Mouse (Mus musculus) right cerebral cortex, postnatal 25 days (tissue): ENCODE results near the gene 1700001P01Rik.

Experiments used
- DNase-seq: peaks from one replicate; pipeline ENCODE4 v3.0.0; 2022

The 1700001P01Rik gene

GRCm38 (mm10) chr11:97809235-97810121 lies 33.8 kb upstream of the 1700001P01Rik start:
- DNase-seq: no peak

DNA sequence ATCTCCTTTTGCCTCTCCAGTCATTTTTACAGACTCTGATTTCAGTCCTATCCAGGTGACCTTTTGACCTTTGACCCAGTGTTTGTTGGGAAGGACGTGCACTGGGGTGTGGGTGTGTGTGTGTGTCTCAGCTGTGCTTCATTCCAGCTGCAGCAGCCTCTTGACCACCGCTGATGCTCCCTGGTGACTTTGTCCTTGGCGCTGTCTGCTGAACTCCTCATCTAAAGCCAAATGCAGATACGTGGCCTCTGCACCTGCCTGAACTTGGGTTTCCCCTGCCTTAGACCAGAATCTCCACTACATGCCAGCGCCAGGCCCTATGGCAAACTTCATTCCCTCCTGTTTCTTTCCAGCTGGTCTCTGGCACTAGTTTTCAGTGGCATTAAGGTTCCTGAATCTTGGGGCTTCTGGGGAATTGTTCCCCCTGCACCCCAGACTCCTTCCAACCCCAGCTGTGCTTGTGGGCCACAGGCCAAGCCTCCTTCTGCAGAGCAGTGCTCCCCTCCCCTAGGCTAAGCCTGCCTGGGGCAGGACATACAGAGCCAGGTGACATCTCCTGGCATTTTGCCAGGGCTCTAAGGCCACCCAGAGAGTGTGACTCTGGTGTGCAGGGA lies 33.0 kb upstream of the 1700001P01Rik start:
- DNase-seq: no peak

GRCm38 (mm10) chr11:97808093-97808492 lies 32.4 kb upstream of the 1700001P01Rik start:
- DNase-seq: no peak

DNA sequence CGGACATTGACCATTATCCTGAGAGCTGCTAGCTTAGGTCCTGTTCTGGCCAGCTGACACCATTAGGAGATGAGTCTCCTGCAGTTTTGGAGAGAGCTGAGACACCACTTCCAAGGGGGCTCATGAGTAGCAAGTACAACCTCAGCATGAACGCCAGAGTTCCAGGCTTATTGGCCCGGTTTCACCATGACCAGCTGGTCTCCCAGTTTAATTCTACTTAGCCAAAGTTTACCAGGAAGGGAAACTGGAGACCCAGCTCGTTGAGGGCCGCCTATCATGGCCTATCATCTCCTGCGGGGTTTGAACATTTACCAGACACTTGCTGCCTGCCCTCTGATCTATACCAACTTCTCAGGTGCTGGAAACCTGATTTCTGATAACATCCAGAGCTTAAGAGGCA lies 31.9 kb upstream of the 1700001P01Rik start:
- no peak for DNase-seq

GRCm38 (mm10) chr11:97806613-97806964 lies 30.9 kb upstream of the 1700001P01Rik start:
- no peak for DNase-seq

- no peak for DNase-seq
Observed at GRCm38 (mm10) chr11:97805662-97806612, 30.2 kb upstream of the 1700001P01Rik start.

DNA sequence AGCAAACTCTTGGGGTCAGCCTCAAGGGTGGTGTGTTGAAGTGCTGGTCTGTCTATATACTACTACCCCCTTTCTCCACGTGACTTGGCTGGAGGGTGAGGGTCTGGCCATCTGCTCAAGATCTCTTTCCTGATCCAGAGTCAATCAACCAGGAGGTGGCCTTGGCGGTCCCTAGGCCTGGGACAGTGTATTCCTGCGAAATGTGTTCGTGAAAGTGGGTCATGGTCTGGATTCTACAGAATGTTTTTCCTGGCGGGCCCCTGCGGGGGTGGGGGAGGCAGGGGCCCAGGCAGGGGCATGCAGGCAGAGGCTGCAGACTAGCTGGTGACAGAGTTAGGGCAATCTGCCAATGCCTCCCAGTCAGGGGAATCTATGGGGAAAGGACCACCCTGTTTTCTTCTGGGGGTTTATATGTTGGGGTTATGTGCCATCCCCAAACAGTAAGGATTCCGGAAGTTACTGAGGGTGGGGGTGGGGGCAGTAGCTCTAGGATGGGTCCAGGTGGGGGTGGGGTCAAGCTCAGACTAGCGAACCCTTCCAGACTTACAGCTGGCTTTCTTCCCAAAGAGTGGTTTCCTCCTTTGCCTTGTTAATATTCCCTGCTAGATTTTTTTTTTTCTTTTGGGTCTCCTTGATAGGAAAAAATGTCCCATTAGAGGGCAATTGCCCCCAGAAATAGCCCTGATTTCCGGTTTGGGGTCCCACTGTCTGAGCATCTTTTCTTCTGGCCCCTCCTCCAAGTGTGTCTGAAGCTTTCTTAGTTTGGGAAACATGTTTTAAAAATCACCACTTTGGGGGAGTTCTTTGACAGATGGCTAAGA lies 29.3 kb upstream of the 1700001P01Rik start:
- DNase-seq: no peak

DNA sequence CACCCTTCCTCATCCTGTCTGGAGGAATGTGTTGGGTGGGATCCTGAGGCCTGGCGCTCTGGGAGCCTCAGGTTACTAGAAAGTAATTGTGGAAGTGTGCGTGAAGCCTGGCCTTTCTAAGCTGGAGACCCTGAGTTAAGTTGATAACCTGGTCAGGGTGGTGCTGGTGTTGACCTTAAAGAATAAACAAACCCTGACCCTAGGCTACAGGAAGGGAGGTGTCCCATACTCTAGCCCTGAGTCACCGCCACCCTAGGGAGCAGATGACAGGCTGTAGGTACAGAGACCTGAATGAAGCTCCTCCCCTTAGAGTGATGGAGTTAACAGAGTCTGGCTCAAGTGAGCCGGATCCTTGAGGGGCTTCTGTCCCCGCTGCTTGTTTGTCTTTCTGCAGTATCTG lies 28.1 kb upstream of the 1700001P01Rik start:
- no peak for DNase-seq

DNA sequence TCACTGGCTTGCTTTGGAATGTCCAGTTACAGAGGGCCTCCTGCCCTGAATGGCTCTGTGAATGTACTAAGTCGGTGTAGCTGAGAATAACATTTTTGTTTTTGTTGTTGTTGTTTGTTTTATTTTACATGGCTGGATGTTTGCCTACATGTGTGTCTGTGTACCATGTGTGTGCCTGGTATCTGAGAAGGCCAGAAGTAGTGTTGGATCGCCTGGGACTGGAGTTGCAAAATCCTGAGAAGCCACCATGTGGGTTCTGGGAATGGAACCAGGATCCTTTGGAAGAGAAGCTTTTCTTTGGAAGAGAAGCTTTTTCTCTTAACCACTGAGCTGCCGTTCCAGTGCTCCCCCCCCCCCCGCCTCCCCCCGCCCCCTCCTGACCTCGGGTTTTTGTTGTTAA lies 26.8 kb upstream of the 1700001P01Rik start:
- no peak for DNase-seq

GRCm38 (mm10) chr11:97802194-97802470 lies 26.4 kb upstream of the 1700001P01Rik start:
- DNase-seq: no peak

DNA sequence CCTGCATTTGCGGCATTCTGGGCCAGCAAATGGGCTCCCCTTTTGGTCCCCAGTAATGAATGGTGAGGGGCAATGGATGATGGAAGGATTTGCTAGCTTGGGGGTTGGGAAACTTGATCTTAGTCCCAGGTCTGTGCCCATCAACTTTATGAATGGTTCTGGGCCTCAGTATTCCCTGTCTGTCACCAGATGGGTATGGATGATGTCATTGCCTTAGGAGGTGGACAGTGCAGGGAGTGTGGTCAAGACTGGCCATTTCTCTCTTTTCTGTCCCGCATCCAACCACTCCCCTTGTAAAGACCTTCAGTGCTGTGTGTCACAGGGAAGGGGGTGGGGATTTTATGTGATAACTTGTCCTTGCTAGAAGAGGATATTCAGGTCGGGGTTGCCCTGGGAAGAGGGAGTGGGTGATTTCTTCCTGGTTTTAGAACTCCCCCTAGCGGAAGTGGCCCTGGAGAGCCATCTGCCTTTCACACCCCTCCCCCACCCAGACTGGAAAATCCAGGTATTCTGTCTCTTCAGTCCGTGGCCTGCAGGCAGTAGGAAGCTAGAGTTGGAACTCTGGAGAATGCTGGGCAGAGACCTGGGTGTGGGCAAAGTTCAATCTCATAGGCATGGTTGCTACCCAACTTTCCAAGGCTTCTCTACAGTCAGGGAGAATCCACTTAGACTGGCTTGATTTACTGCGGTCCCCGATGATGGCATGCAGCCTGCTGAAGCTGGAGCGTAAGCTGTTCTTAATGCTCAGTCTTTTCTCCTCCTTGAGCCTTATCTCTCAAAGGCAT lies 25.9 kb upstream of the 1700001P01Rik start:
- no peak for DNase-seq

- DNase-seq: no peak
Observed at GRCm38 (mm10) chr11:97800691-97801408, 25.1 kb upstream of the 1700001P01Rik start.

- DNase-seq: peak; percentile 66
Observed at GRCm38 (mm10) chr11:97799994-97800690, 24.4 kb upstream of the 1700001P01Rik start.

- peak; percentile 90 for DNase-seq
Observed at GRCm38 (mm10) chr11:97799146-97799993, 23.7 kb upstream of the 1700001P01Rik start.

DNA sequence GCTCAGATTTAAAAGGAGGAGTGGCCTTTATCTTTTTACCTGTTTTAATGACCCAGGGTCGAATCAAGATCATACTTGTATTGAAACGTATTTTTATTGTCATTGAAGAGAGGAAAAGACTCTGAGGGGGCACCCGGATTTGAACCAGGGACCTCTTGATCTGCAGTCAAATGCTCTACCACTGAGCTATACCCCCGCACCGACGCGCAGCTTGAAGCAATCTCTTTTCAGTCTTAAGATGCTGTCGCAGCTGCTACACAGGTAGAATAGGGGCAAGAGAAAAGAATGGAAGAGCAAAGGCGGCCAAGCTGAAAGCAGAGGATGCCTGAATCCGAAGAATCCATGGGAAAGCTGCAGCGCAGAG lies 23.0 kb upstream of the 1700001P01Rik start, which contains the start of gene Lasp1:
TSS of gene Lasp1 (plus strand) at position 219 of the 364 bp plus-strand sequence.
- DNase-seq: peak; percentile 85

- DNase-seq: no peak
Observed at GRCm38 (mm10) chr11:97798083-97798435, 22.3 kb upstream of the 1700001P01Rik start.

- no peak for DNase-seq
Observed at GRCm38 (mm10) chr11:97797369-97798082, 21.8 kb upstream of the 1700001P01Rik start.

DNA sequence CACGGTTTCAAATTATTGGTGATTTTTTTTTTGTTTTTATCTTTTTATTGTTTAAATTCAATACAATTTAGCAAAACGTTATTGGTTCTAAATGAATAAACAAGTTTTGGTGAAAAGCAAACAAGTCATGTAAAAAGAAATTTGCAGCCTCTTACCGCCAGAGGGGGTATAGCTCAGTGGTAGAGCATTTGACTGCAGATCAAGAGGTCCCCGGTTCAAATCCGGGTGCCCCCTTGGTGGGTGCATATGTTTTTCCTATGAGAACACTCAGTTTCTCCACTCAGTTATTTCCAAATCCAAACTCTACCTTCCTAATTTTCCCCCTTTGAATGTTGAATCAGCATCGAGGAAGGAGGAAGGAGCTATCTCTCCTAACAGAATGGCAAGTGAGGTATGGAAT lies 21.2 kb upstream of the 1700001P01Rik start:
- peak; percentile 70 for DNase-seq

DNA sequence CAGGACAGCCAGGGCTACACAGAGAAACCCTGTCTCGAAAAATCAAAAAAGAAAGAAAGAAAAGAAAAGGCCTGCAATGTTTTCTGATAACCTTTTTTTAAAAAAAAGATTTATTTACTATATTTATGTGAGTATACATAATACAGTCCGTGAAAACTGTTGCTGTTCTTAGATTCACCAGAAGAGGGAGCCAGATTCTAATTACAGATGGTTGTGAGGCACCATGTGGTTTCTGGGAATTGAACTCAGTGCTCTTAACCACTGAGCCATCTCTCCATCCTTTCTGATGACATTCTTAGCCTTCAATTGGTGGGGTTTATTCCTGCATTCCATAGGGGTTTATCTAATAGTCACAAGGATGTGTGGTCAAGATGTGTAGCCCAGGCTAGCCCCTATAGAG lies 17.4 kb upstream of the 1700001P01Rik start:
- DNase-seq: no peak
